Mouse (Mus musculus) central nervous system, embryonic 18 days (tissue): ENCODE results near the gene Gm13941. TPM values are rescaled to one million over a fixed set of nuclear protein-coding genes. Genes with fewer than 3 reads are reported as not detected.

Source experiments
- polyA plus RNA-seq: library from polyadenylated mRNA; depleted of rRNA; stranded (reverse); fragments of >200 nt; gene quantifications from 2 replicates; pipeline ENCODE4 v1.2.3, GENCODE M21; 2012; rRNA removed

Gm13941 gene
- not detected in 2 replicates for polyA plus RNA-seq

DNA sequence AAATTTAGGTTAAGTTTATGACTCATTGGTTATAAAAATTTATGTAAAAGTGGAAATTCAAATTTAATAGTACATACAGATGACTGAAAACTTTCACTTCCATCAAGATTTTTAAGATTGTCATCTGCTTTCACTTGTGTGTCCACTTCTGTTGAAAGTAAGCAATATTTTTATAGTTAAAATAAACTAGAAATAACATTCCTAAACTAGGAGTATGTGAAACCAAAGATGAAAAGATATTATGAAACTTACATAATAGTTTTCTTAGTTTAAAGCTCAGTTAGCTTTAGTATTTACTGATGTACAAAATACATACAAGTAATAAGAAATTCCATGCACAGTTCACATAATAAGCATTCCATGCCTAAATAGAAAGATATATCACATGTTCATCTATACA lies at the start of gene Gm13941:
Gm13941 (minus strand) TSS at position 101 of the 400 bp plus-strand sequence.

DNA sequence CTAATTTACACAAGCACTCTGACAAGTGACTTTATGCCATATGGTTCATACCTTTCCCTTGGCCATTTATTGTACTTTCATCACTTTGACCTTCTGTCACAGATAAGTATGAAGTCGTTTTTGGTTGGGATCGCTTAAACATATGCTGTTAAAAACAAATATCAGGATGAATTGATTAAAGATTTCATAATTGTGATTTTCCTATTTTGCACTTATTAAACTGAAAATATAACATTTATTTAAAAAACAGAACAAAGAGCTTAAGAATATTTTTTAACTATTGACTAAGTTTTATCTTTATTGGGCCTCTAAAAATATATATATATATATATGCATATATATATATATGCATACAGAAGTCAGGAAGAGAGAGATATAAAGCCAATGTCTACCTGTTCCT lies 47.1 kb upstream of the Gm13941 start, which contains the start of gene Gm15130:
Gm15130 (minus strand) TSS at position 101 of the 400 bp plus-strand sequence.

Other genes with a start within 250 kb of the Gm13941 start
- gene Ano3, start 155.1 kb downstream of the Gm13941 start, polyA plus RNA-seq, result 2.0 TPM in 2 replicates
- gene Gm15130, start 47.0 kb upstream of the Gm13941 start, polyA plus RNA-seq, result not detected in 2 replicates
- not detected in 2 replicates for gene 4930430A15Rik, start 123.6 kb upstream of the Gm13941 start, polyA plus RNA-seq
- not detected in 2 replicates for gene Olfr1275, start 129.3 kb upstream of the Gm13941 start, polyA plus RNA-seq
- gene Olfr1276, start 148.5 kb upstream of the Gm13941 start, polyA plus RNA-seq, result not detected in 2 replicates
- gene Olfr1277, start 168.1 kb upstream of the Gm13941 start, polyA plus RNA-seq, result not detected in 2 replicates
- gene Olfr1278, start 184.2 kb upstream of the Gm13941 start, polyA plus RNA-seq, result not detected in 2 replicates
- not detected in 2 replicates for gene Olfr1279, start 194.7 kb upstream of the Gm13941 start, polyA plus RNA-seq
- gene Olfr1280, start 208.0 kb upstream of the Gm13941 start, polyA plus RNA-seq, result not detected in 2 replicates
- gene Olfr1281, start 220.5 kb upstream of the Gm13941 start, polyA plus RNA-seq, result not detected in 2 replicates
- gene Olfr1282, start 230.1 kb upstream of the Gm13941 start, polyA plus RNA-seq, result not detected in 2 replicates